Mouse (Mus musculus): ENCODE data around the gene Zbtb2.

Zbtb2 gene

GRCm38 (mm10) chr10:4334039-4334683 is 53.7 kb downstream of the Zbtb2 start:
- peak; percentile 81 for DNase-seq (ENCODE audit: extremely low spot score, low spot score)

- peak; percentile 62 for DNase-seq (ENCODE audit: extremely low spot score, low spot score)
Observed at GRCm38 (mm10) chr10:4333319-4333718, 54.6 kb downstream of the Zbtb2 start.

DNA sequence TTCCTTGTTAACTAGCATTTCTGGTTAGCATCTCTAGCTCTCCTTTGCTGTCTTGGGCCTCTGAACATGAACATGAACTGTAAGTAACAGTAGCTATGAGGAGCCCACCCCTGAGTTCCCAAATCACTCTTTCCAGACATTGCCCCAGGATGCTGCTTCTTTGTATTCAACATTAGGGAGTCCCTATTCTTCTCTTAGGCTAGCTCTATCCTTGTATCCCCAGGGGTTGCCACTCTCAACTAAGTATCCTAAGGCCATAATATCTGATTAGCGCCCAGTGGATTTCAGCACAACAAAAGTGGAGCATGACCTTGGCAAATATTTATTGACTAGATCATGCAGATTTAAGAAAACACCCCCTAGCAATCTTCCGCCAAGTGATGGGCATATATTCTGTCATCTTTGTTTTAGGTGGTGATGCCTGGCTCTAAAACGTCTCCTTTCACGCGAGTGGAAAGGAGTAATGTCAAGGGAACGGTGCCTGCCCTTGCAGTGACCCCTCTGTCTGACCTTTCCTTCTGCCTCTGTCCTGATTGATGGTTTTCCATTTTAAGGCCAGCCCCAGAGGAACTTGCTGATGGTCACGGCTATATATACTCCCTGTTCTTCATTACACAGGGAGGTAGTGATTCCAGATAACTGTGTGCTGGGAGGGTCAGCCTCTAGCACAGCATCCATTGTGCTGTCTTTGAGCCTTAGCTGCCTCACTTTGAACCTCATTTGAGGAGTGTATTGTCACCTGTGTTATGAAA is 55.5 kb downstream of the Zbtb2 start:
- DNase-seq (ENCODE audit: extremely low spot score, low spot score): no peak

DNA sequence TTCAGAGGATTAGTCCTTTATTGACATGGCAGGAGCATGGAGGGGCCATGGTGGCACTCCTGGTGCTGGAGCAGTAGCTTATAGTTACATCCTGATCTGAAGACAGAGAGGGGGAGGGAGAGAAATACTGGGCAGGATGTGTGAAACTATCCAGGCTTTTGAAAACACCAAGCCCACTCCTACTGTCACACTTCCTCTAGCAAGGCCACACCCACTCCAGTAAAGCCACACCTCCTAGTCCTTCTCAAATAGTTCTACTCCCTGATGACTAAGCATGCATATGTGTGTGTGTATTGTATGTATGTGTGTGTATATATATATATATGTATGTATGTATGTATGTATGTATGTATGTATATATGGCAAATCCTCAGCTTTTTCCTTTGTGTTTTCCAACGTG is 60.2 kb downstream of the Zbtb2 start:
- no peak for DNase-seq (ENCODE audit: extremely low spot score, low spot score)

GRCm38 (mm10) chr10:4325562-4325961 is 62.3 kb downstream of the Zbtb2 start:
- no peak for DNase-seq (ENCODE audit: extremely low spot score, low spot score)

GRCm38 (mm10) chr10:4323885-4324284 is 64.0 kb downstream of the Zbtb2 start:
- DNase-seq (ENCODE audit: extremely low spot score, low spot score): no peak
